Mouse (Mus musculus) urinary bladder, postnatal 36 days (tissue): ENCODE data around the gene Cdc123.
A peak's percentile ranks its signal among the peaks of the same experiment; 100 is the strongest.

Experiments used
- DNase-seq, 2 experiments: peaks; one replicate each; pipeline ENCODE4 v3.0.0; 2022; ENCODE audit warnings: low spot score in 2 of 2, mixed read lengths in 1 of 2

Gene Cdc123

DNA sequence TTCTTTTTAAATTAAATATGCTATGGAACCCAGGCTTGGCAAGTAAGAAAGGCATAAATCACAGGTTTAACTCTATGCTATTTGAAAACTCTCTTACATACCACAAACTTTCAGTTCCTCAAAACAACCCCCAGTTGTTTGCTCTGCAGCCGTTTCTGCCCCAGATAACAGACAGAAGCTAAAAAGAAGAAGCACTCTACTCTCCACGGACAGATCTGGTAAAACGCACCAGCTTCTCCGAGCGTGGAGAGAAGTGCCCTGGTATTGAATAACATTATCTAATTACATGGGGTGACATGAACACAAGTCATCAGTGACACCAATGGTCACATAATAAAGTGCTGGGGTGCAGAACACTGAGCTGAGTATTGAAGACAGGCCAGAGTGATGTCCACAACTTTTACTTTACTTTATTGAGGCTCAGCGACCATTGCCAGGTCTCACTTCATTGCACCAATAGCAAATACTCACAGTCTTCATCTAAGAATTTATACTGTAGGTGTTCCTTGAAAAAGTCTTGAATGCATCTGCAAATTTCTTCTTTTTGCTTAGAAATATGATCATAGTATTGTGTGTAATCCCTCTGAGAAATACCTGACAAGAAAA lies 40.4 kb downstream of the Cdc123 start:
- no peak for DNase-seq

DNA sequence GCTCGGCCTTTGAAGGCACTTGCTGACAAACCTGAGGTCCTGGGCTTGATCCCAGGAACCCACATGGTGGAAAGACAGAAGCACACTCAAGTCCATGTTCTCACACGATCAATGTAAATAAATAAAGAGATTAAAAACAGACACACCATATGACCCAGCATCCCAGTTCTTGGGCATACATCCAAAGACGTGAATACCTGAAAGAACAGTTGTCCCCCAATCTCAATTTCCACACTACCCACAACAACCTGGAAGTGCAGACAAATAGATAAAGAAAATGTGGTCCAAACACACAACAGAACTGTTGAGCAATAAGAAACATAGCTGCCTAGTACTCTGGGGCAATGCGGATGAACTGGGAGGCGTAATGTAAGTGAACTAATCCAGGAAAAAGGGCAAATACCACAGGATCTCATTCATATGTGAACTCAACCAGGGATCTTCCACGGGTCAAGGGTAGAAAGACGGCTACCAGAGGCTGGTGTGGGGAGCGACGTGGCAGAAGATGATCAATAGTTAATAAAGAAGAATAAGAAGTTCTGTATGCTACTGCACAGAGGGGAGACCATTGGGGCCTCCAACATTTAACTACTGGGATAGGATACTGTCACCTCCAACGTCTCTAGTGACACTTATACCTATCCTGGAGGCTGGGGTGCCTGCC lies 42.9 kb downstream of the Cdc123 start:
- no peak for DNase-seq

DNA sequence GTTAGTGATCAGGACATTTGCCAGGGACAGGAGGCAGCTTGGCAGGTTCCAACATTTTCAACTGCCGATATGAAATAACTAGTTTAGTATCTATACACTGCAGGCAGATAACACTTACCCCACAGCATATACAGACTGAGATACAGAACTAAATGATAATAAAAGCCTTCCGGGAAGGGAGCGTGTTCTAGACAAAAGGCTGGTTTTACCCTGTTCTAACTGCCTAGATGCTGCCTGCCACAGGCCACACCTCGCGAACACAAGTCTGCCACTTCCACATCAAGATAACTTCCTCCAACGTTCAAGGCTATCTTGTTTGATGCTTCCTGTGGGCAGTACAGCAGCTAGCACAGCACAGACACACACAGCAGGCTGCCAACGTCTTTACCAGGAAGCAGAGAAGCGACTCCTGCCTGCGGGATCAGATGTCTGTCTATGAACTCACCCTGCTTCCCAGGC lies 43.8 kb downstream of the Cdc123 start:
- no peak for DNase-seq

DNA sequence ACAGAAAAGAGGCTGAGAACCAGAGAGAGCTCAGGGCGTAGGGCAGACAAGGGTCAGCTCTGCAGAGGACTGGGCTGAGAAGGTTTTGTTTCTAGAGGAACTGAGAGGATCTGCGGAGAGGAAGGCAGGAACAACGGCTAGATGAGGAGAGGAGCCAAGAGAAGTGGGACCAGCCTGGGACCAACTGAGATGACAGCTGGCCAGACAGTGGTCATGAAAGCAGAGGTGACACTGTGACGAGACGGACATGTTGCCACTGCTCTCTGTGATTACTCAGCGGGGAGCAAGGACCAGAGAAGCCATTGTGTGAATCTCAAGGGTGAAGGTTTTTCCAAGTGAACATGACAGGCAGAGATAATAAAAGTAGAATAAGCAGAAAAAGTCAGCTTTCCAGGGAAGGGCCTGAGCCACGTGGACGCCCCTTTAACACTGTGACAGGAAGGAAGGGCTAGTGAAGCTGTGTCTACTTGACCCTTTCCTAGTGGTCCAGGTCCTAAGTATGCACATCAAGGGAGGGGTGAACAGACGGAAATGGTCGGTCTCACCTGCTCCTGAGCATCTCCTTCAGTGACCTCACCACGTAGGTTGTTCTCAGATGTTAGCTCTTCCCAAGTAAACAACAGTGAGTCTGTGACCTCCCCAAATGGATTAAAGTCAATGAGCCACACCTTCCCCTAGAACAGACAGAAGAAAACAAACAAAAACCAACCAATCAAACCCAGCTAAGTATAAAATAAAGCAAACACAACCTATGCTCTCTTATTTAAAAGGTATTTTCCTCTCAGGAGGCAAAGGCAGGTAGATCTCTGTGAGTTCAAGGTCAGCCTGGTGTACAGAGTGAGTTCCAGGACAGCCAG lies 46.9 kb downstream of the Cdc123 start:
- DNase-seq, result no peak

DNA sequence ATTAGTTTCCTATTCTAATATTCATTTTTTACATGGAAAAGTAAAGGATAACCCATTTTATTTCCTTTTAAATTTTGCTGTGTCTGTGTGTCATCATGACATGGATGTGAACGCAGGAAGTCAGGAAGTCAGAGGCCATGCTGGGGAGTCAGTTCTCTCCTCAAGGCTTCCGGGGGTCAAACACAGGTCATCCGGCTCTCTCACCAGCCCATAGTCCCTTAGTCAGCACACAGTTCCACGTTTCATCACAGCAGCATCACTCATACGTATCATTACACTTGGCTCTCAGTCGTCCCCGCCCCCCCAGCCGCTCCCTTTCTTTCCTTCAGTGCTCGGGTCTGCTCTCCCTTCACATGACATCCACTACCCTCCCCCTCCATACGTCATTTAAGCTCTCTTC lies 51.2 kb downstream of the Cdc123 start:
- DNase-seq, result no peak

DNA sequence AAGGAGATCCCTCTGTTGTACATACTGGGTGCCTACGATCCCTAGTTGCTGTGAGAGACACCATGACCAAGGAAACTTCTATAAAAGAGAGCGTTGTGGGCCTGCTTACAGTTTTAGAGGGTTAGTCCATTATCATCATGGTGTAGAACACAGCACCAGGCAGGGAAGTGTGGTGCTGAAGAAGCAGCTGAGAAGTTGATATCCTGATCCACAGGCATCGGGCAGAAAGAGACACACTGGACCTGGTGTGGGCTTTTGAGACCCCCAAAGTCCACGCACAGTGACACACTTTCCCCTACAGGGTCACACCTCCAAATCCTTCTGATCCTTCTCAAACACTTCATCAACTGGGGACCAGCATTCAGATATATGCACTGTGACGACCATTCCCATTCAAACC lies 52.9 kb downstream of the Cdc123 start:
- no peak for DNase-seq

DNA sequence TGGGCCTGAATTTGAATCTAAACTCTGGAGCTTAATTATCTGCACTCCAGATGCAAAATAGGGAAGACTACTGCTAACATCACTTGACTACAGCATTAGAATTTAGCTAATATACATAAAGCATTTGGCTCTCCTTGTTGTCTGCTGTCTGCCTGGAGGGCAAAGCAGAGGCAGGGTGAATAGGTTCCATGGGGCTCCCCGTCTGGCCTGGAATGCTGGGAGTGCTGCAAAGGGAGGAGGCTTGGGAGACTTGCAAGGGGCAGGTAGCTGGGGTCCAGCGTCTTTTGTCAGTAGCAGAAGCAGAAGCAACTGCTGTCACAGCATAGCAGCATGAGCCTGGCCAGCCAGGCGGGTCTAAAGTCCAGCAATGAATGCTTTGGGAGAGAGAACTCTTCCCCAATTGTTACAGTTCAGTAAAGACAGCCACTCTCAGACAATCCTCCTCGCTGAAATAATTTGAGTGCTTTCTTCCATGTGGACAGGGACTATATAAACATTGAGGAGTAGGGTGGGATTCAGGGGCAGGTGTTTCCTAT lies 55.3 kb downstream of the Cdc123 start:
- no peak for DNase-seq

DNA sequence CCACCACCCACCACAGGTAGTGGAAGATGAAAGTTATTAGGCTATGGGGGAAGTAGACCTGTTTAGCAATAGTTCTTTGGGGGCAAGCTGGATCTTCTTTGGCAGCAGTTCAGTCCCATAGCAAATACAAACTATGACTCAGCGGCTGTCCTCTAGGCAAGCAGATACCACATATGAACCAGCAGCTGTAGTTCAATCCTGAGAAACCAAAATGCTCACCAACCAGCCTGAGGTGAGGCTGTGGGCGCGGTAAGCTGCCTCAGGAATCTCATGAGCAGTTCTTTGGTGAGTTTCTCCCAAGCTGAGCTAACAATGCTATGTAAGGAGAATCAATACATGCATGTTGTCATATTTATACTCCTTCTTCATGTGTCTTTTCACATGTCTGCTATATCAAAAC lies 57.6 kb downstream of the Cdc123 start:
- no peak for DNase-seq

DNA sequence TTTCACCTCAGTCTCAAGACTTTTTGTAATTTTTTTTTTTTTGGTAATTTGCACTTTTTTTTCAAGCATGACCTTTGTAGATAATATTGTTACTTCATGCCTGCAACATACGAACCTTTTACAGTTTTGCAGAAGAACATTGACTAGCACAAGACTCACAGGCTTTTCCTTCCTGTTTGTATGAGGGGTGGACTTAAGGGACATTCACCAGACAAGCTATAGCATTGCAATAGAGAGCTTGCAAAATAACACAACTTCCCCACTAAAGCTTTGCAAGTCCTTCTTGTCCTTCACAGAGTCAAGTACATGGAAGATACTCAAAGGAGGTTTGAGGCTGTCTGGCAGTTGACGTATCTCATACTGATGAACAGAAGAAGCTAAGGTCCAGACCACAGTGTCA lies 72.5 kb downstream of the Cdc123 start:
- DNase-seq, result no peak

DNA sequence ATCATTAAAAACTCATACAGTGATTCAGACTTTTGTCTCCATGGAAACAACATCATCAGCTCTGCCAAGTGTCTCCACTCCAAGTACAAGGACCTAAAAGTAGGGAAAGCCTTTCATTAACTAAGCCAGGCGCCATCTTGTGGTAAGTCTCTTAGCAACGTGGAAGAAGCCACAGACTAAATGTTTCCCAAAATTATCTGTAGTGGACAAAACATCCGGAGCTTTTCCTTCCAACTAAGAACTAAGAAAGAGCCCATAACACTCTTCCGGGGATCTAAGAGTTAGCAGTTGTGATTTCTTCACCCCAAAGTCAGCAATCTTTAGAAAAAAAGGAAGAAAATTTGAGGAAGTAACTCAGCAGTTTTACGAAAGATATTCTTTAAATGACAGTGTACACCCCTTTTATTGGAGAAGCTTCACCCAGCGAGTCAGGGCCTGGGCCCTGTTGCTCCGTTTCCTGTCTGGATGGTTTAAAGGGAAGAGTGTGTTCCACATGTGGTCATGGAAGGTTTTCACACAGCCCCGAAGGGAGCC lies 74.2 kb downstream of the Cdc123 start:
- peak; percentile 12 for DNase-seq

DNA sequence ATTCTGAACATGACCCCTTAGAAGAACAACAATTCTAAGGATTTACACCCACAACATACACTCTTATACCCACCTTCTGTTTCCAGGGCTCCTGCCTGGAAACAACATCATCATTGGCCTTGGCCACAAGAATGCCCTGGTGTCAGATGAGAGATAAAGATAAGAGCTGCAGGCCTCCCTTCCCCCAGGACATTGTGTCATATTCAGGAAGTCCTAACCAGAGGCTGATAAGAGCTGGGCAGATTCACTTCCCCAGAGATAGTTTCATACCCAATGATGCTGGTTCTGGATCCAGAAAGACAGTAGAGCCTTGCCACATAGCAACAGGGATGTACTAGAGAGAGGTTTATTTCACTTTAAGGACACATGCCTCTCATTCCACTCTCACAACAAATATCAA lies 75.3 kb downstream of the Cdc123 start:
- DNase-seq, result no peak

DNA sequence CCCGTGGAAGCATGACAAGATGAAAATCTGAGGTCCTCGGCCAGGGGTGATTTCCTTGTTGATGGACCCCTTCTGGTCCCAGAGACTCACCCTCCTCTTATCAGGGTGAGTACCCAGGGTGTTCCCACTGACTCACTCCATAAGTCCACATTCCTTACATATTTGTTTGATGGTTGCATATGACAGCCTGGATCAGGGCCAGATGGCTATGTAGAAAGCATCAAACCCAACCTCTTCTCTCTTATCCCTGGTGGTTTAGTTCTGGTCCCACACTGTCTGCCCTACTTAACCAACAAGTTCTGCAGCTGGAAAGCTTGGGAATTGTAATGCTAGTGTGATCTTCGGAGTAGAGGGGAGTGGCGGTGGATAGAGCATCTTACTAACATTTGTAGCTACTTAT lies 76.0 kb downstream of the Cdc123 start:
- no peak for DNase-seq

DNA sequence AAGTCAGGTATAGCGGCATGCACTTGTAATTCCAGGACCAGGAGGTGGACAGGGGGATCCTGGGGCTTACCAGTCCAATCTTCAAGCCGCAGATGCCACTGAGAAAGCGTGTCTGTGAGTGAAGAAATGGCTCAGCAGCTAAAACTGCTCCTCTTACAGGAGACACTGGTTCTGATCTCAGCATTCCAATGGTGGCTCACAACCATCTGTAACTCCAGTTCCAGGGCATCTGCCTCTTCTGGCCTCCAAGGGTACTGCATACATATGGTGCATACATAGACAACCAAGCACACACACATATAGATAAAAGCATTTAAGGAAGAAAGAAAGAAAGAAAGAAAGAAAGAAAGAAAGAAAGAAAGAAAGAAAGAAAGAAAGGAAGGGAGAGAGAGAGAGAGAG lies 82.9 kb downstream of the Cdc123 start:
- DNase-seq, result no peak

DNA sequence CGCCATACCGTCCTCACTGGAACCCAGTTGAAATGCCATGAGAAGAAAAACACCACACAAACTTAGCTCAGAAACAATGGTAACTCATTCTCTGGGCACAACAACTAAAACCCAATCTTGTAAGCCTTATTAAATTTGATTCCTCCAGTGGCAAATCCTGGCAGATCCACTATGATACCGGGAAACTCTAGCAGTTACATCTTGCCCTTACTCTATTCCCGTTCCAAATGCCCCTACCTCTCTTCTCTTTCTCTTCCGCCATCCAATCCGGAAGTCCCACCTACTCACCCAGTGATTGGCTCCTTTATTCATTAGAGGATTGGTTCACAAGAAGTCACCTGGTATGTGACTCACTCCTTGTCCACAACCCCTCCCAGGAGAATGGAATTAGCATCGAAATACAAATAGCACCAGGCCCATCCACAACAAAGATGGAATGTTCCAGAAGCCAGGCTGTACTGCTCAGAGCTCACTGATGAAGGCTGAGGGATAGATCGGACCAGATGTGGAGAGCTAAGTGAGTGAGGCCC lies 84.4 kb downstream of the Cdc123 start:
- no peak for DNase-seq

DNA sequence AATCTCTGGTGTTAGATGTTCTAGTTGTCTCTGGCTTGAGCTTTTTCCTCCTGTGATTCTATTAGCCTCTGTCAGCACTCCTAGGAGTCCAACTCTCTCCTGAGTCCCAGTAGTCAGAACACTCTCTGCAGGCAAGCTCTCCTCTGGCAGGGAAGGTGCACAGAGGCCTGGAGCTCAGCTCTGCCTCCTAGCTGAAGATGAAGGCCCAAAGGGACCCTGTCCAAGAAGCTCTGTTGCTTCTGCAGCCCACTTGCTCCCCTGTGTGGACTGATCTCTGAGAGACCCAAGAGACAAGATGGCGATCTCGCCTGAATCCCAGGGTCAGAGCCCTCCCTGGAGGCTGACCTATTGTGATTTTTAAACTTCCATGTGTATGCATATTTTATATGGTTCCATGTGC lies 86.4 kb downstream of the Cdc123 start:
- no peak for DNase-seq

DNA sequence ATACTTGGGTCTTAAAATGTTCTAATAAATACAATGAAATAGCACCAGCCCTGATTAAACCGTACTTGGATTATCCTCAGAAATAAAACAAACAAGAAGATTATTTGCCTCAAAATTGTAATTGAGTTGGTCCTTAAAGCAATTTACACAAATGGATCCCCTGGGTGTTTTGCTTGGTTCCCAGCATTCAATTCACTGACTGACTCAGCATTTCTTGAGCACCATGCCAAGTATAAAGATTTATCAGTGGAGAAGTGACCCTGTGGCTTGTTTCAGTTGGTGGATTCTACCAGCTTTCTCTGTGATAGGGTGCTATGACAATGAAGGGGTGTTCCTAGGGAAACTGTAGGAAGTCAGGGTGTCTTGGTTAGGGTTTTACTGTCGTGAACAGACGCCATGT lies 94.1 kb downstream of the Cdc123 start:
- no peak for DNase-seq

DNA sequence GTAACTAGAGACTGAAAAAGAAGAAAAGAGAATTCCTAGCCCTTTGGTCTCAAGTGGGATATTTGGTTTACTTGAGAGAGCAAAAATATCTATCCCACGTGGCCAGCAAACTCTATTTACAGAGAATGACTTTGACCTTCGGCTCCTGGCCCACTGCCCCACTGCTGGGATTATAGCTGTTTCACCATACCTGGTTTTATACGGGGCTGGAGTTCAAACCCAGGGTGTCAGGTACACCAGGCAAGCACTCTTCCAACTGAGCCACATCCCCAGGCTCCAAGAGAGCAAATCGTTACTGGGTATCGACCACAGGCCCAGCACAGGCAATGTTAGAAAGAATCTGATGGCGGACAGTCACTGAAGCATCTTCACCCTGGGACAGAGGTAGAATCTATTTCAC lies 95.8 kb downstream of the Cdc123 start:
- no peak for DNase-seq

DNA sequence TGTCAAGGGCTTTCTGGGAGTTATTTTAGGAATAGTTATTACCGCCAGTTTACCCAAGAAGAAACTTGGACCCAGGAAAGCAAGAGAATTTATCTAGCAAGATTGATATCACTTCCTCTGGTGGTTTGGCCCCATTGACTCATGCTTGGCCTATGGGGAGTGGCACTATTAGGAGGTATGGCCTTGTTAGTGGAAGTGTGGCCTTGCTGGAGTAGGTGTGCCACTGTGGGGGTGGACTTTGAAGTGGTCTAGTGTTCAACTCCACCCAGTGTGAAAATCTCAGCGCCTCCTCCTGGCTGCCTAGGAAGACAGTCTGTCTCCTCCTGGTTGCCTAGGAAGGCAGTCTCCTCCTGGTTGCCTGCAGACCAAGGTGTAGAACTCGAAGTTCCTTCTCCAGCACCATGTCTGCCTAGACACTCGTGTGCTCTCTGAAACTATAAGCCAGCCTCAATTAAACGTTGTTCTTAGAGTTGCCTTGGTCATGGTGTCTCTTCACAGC lies 97.4 kb downstream of the Cdc123 start:
- no peak for DNase-seq

DNA sequence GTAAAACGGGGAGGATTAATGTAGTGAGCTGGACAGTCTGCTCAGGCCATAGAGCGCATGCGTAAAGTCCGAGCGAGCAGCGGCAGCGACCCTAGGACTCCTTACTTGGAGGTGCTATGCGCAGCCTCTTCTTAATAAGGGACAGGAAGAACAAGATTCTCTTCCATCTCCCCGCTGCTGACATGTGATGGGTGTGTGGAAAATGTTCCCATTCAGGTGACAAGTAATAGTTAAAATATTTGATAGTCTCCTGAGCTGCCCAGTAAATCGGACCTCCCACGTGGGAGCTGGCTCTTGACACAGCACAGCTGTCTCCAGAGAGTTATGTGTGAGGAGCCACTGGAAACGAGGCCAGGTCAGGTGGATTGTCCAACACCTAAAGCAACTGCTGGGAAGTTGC lies 98.4 kb downstream of the Cdc123 start:
- DNase-seq, result no peak
